Mouse (Mus musculus): ENCODE data around the gene Gm4559. TPM values are rescaled to one million over a fixed set of nuclear protein-coding genes. Genes with fewer than 3 reads are reported as not detected.
"Not testable (repeated sequence)": the region's sequence is repeated elsewhere in the genome, so short reads cannot be mapped to it uniquely, and the experiment has no call there.

The Gm4559 gene
- polyA plus RNA-seq (2015; fragmentation: Nextera tagmentation; extraction: Ambion mirVana), result not detected in 2 replicates

GRCm38 (mm10) chr7:142274263-142274662 is at the start of gene Gm4559:
Gene Gm4559 (minus strand): TSS chr7:142274363.
- not testable (repeated sequence) for H3K36me3 ChIP-seq (replicated peaks; ENCODE audit: insufficient read depth, low read length); ATAC-seq; H3K4me3 ChIP-seq (ENCODE audit: low read depth, low read length); H3K27me3 ChIP-seq (ENCODE audit: insufficient read depth, low read length); H3K4me1 ChIP-seq (ENCODE audit: insufficient read depth); H3K4me2 ChIP-seq (ENCODE audit: low read depth, low read length); H3K9me3 ChIP-seq (ENCODE audit: low read length); DNase-seq; H3K27ac ChIP-seq (ENCODE audit: low read depth); H3K9ac ChIP-seq (replicated peaks)

DNA sequence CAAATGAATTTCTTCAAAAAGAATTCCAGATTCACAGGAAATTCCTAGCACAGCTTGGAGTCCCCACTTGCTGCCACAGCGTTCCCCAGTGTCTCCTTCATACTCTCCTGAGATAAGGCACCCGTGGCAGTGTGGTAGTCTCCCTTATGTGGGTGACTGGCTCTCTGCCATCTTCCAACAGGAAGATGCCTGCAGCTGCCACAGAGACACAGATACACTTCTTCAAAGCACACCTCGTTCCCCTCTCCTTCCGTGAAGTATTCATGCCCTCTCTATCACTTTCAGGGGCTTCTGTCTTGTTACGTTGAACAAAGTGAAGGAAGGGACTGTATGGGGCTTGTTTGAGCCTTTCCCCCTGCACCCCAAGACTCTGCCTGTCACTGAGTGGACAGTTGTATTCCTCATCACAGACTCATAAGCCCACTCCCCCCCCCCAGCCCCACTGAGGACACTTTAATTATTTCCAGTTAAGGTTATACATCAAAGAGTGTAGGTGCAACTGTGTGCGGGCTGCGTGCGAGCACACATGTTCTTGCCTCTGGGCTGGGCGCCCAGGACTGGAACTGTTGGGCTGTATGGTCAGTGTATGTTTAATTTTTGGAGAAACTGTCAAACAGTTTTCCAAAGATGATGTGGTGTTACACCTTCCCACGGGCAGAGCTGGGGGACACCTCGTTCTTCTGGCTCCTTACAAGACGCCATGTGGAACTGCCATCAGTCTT is 49.4 kb upstream of the Gm4559 start:
- WGBS (ENCODE audit: insufficient replicate concordance), result 74% methylated on average over 12 of the region's 12 CpGs
- Histone ChIP-seq H3K9ac (replicated peaks) (no peak overlapping the region), H3K27ac (ENCODE audit: low read depth) (no peak overlapping the region), H3K4me3 (ENCODE audit: low read depth, low read length) (no peak overlapping the region), H3K27me3 (ENCODE audit: insufficient read depth, low read length) (no peaks in the 10 kb centered on the region), H3K36me3 (replicated peaks; ENCODE audit: insufficient read depth, low read length) (no peaks in the 10 kb centered on the region), H3K9me3 (ENCODE audit: low read length) (no peaks in the 10 kb centered on the region), H3K4me1 (ENCODE audit: insufficient read depth) (no peaks in the 10 kb centered on the region), H3K4me2 (ENCODE audit: low read depth, low read length) (no peak overlapping the region)
- no peak for ATAC-seq
- DNase-seq, result no peak
- TF ChIP-seq CTCF (IDR thresholded peaks at IDR 0.05; ENCODE audit: low read depth) (no peak), EP300 (IDR thresholded peaks at IDR 0.05; ENCODE audit: low read depth) (no peak)

GRCm38 (mm10) chr7:142322641-142323040 is 48.5 kb upstream of the Gm4559 start:
- Histone ChIP-seq H3K4me1 (ENCODE audit: insufficient read depth) (no peaks in the 10 kb centered on the region), H3K9me3 (ENCODE audit: low read length) (no peaks in the 10 kb centered on the region), H3K4me2 (ENCODE audit: low read depth, low read length) (no peak overlapping the region), H3K36me3 (replicated peaks; ENCODE audit: insufficient read depth, low read length) (no peaks in the 10 kb centered on the region), H3K4me3 (ENCODE audit: low read depth, low read length) (no peak overlapping the region), H3K9ac (replicated peaks) (no peak overlapping the region), H3K27me3 (ENCODE audit: insufficient read depth, low read length) (no peaks in the 10 kb centered on the region), H3K27ac (ENCODE audit: low read depth) (no peak overlapping the region)
- WGBS (ENCODE audit: insufficient replicate concordance), result 82% methylated on average over 6 of the region's 6 CpGs
- DNase-seq (no peak), ATAC-seq (no peak)
- no peak for TF ChIP-seq CTCF (IDR thresholded peaks at IDR 0.05; ENCODE audit: low read depth)
- no peak for TF ChIP-seq EP300 (IDR thresholded peaks at IDR 0.05; ENCODE audit: low read depth)

DNA sequence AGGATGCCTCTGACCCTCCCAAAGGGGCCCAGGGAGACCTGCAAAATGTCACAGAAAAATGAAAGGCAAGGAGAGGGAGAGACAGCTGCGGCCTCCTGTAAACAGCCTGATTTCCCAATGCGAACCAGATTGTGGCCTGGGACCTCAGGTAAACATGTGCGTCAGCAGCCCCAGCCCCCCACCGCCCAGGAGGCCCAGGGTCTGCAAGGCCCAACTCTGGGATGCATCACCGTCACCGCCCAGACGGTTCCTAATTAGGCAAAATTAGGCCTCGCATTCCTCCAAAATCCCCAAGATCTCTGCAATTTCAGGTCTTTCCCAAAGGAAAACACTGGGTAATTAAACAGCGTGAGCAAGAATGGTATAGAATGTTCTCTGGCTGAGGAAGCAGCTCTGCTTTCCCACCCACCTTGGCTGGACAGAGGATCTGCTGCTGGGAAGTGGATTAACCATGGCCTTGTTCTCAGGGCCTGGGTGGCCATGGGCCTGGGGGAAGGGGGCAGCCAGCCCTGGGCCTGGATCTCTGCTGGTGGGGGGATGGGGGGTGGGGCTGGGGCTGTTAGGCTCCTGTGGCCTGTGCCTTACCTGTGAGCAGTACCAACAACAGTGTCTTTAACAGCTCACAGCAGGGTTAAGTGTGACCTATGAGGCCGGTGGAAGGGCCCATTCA is 47.6 kb upstream of the Gm4559 start:
- not testable (repeated sequence) for H3K4me2 ChIP-seq (ENCODE audit: low read depth, low read length); DNase-seq; H3K4me1 ChIP-seq (ENCODE audit: insufficient read depth); ATAC-seq; H3K4me3 ChIP-seq (ENCODE audit: low read depth, low read length); H3K9me3 ChIP-seq (ENCODE audit: low read length); H3K27me3 ChIP-seq (ENCODE audit: insufficient read depth, low read length); H3K9ac ChIP-seq (replicated peaks); H3K36me3 ChIP-seq (replicated peaks; ENCODE audit: insufficient read depth, low read length); H3K27ac ChIP-seq (ENCODE audit: low read depth)
- 89% methylated on average over 3 of the region's 10 CpGs for WGBS (ENCODE audit: insufficient replicate concordance)

DNA sequence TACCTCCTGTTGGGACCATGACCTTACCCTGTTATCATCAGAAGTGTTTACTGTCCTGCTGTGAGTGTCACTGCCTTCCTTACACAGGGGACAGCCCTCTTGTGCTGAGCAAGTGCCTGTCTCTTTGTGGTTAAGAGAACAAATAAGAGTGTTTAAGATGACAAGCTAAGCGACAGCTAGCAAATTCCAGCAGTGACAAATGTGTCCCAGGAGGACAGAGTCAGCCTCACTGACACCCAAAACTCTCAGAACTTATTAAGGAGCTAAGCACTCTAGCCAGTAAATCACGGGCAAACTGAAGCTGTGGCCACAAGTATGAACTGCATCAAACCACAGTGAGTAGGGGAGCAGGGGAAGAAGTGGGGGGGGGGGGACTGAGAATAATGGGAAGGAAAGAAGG is 46.7 kb upstream of the Gm4559 start:
- H3K27ac ChIP-seq (ENCODE audit: low read depth), result no peak overlapping the region
- H3K9ac ChIP-seq (replicated peaks), result no peak overlapping the region
- no peak overlapping the region for H3K4me2 ChIP-seq (ENCODE audit: low read depth, low read length)
- H3K27me3 ChIP-seq (ENCODE audit: insufficient read depth, low read length), result no peaks in the 10 kb centered on the region
- no peaks in the 10 kb centered on the region for H3K36me3 ChIP-seq (replicated peaks; ENCODE audit: insufficient read depth, low read length)
- no peaks in the 10 kb centered on the region for H3K4me1 ChIP-seq (ENCODE audit: insufficient read depth)
- TF ChIP-seq CTCF (IDR thresholded peaks at IDR 0.05; ENCODE audit: low read depth) (no peak), EP300 (IDR thresholded peaks at IDR 0.05; ENCODE audit: low read depth) (no peak)
- DNase-seq (no peak), ATAC-seq (no peak)
- H3K4me3 ChIP-seq (ENCODE audit: low read depth, low read length), result no peak overlapping the region
- H3K9me3 ChIP-seq (ENCODE audit: low read length), result no peaks in the 10 kb centered on the region
- 24% methylated on average over 2 of the region's 2 CpGs for WGBS (ENCODE audit: insufficient replicate concordance)

GRCm38 (mm10) chr7:142319124-142319523 is 45.0 kb upstream of the Gm4559 start:
- H3K36me3 ChIP-seq (replicated peaks; ENCODE audit: insufficient read depth, low read length), result no peaks in the 10 kb centered on the region
- no peaks in the 10 kb centered on the region for H3K9me3 ChIP-seq (ENCODE audit: low read length)
- 89% methylated on average over 11 of the region's 11 CpGs for WGBS (ENCODE audit: insufficient replicate concordance)
- H3K27ac ChIP-seq (ENCODE audit: low read depth), result no peak overlapping the region
- H3K27me3 ChIP-seq (ENCODE audit: insufficient read depth, low read length), result no peaks in the 10 kb centered on the region
- DNase-seq (no peak), ATAC-seq (no peak)
- TF ChIP-seq CTCF (IDR thresholded peaks at IDR 0.05; ENCODE audit: low read depth) (no peak), EP300 (IDR thresholded peaks at IDR 0.05; ENCODE audit: low read depth) (no peak)
- H3K9ac ChIP-seq (replicated peaks), result no peak overlapping the region
- no peak overlapping the region for H3K4me3 ChIP-seq (ENCODE audit: low read depth, low read length)
- H3K4me1 ChIP-seq (ENCODE audit: insufficient read depth), result no peaks in the 10 kb centered on the region
- no peak overlapping the region for H3K4me2 ChIP-seq (ENCODE audit: low read depth, low read length)

Data from liver, postnatal 0 days (tissue).